Mouse (Mus musculus): ENCODE data around the gene Trpc4ap.
A peak's percentile ranks its signal among the peaks of the same experiment; 100 is the strongest.
"Not testable (repeated sequence)": the region's sequence is repeated elsewhere in the genome, so short reads cannot be mapped to it uniquely, and the experiment has no call there.

The Trpc4ap gene

GRCm38 (mm10) chr2:155691723-155692493 lies at the start of gene Trpc4ap:
Gene Trpc4ap, minus strand, starts transcription at chr2:155692384.
- DNase-seq (ENCODE audit: low spot score in 2 of 2) = peak; percentile 84 to 98

GRCm38 (mm10) chr2:155737803-155738202 lies 45.6 kb upstream of the Trpc4ap start:
- DNase-seq (ENCODE audit: low spot score in 2 of 2) = no peak

GRCm38 (mm10) chr2:155736936-155737335 lies 44.8 kb upstream of the Trpc4ap start:
- no peak for DNase-seq (ENCODE audit: low spot score in 2 of 2)

- DNase-seq (ENCODE audit: low spot score in 2 of 2) = not testable (repeated sequence)
These were observed 43.6 kb upstream of the Trpc4ap start, which contains the start of gene Gm17581 for GRCm38 (mm10) chr2:155735766-155736165. Gene Gm17581, minus strand, starts transcription at chr2:155735866.

GRCm38 (mm10) chr2:155735080-155735479 lies 42.9 kb upstream of the Trpc4ap start:
- no peak for DNase-seq (ENCODE audit: low spot score in 2 of 2)

DNA sequence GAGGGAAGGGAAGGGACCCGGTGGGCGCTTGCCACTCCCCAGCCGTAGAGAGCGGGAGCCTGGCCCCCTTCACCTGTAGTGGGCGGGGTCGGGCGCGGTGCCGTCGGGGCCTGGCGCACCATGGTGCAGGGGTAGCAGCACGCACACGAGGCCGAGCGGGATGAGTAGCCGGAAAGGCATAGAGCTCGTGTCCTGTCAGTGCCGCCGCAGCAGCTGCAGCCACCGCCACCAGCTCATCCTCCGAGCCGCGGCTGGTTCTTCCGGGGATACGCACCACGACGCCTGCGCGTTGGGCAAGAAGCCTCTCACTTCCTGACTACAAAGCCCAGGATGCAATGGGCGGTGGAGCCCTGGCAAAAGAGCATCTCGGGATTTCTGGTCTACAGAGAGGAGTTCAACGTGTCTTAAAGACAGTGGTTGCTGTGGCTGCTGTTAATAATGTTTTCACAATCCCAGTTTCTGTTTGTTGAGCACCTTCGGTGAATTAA lies 37.0 kb upstream of the Trpc4ap start, which contains the start of gene Edem2:
TSS of gene Edem2 (minus strand) at position 318 of the 488 bp plus-strand sequence.
- peak; percentile 73 to 94 for DNase-seq (ENCODE audit: low spot score in 2 of 2)

- no peak for DNase-seq (ENCODE audit: low spot score in 2 of 2)
These were observed 36.6 kb upstream of the Trpc4ap start for GRCm38 (mm10) chr2:155728742-155729141.

DNA sequence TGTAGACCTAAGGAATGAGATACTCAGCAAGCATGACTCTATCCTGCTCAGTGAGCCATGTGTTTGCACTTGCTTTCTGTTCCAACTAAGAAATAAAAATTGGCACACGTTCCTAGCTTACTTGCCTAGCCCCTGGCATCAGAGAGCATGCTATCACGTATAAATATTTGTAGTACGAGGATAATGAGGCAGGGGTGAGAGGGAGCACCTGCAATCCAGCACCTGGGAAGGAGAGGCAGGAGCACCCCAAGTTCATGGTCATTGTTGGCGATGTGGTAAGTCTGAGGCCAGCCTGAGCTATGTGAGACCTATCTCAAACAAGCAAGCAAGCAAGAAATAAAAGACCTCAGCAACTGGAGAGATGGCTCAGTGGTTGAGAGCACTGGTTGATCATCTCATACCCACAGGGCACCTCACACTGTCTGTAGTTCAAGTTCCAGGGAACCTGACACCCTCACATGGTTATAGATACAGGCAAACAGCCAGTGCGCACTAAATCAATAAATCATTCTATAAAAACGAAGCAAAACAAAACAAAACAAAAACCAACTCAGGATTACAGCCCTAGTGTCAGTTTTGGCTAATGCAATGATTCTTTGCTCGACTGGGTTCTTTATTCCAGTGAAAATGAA lies 35.7 kb upstream of the Trpc4ap start:
- no peak for DNase-seq (ENCODE audit: low spot score in 2 of 2)

DNA sequence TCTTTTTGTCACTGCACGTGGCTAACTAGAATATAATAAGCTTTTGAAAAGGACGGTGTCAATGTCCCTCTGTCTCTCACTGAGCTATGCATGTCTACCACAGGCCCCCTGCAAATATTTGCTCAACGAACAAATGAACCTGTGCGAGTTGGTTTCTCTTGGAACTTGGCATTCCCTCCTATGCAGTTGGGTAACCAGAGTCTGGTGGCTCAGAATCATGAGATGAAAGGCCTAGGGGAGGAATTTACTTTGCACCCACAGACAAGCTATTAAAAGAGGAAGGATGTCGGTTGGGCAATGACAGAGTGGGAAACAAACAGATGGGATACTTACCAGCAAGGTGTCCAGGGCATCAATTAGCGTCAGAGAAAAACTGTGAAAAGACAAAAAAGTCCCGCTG lies 34.1 kb upstream of the Trpc4ap start:
- no peak for DNase-seq (ENCODE audit: low spot score in 2 of 2)

DNA sequence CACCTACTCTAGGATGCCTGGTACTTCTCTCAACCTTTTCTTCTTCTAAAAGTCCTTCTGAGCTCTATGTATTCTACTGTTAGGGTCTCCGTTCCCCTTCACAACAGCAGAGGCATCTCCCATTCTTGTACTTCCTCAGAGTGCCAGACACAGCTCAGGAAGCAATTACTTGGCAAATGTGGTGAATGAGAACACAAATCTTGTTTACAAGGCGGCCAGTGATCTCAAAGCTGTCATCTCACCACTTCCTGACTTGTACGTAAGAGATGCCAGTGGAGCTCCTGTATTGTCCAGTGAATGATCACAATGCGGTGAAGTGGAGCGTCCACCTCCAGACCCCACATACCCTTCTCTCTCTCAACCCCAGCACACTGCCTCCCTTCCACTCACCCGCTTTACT lies 32.3 kb upstream of the Trpc4ap start:
- DNase-seq (ENCODE audit: low spot score in 2 of 2) = no peak

GRCm38 (mm10) chr2:155724036-155724435 lies 31.9 kb upstream of the Trpc4ap start:
- no peak for DNase-seq (ENCODE audit: low spot score in 2 of 2)

DNA sequence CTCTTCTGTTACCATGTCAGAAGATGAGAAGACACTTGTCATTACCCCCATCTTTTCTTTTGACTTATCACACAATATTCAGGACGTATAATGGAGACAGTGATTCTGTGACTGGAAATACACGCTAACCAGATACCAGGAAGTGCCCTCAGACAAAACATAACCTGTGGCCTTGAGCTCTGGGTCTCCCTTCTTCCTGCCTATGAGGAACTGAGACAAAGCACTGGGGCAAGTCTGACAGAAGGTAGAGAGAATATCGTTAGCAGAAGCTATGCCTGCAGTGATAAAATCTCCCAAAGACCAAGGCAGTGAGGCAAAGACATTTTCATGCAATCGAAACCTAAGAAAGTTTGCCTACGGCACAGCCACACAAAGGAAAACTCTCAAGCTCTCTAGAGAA lies 28.4 kb upstream of the Trpc4ap start:
- no peak for DNase-seq (ENCODE audit: low spot score in 2 of 2)

DNA sequence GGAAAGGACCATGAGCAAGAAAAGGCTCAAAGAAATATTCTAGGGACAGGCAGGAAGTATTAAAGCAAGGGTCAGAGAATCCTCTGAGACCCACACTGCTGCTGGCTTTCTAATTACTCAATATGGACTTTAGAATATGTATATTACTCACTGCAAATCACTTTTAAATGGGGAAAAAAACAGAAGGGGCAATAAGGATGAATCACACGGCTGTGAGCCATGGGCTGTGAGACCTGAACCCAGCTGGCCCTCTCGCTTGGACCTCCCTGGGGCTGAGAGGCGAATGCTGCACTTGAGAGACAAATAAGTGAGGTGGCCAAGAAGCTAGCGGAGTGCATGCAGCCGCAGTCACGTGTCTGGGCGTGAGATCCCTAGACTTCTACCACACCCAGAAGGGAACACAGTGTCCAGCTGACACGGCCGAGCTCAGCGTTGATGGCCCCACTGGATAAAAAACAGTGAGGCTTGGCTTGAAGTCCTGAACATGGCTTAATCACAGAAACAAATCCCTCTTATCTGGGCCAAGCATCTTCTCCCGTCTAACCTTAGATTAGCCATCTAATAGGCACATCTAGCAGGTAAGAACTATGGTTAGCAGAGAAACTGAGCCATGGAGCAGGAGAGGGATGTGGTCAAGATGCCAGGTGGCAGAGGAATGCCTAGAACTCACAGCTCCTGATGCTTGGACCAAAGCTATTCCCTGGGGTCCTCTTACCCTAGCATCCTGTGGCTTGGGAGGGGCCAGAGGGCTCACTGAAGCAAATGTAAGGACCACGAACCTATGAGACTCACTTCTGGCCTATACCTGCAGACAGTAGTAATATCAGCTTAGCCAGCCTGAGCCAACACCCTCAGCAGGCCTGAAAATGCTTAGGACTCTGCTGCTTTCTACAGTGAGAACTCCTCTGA lies 25.2 kb upstream of the Trpc4ap start:
- DNase-seq (ENCODE audit: low spot score in 2 of 2) = no peak

DNA sequence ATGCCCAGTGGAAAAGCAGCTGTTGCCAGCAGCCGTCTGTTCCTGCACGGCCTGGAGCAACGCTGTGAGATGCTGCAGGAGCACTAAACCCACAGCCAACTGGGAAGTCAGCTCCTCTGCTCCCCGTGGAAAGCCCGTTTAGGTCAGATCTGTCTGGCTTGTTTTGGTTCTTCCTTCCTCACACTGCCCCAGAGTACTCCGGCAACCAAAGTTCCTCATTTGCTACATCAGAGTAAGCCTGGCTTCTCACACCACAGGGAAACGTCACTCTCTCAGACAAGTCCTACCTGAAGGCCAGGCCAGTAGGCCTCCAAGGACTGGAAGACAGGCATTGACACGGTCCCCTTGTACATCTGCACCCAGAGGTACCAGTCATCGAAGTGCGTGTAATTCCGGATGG lies 18.4 kb upstream of the Trpc4ap start:
- DNase-seq (ENCODE audit: low spot score in 2 of 2) = no peak

- peak in 1 of 2 experiments; percentile 42 for DNase-seq (ENCODE audit: low spot score in 2 of 2)
These were observed 15.1 kb upstream of the Trpc4ap start for GRCm38 (mm10) chr2:155707251-155707650.

- no peak for DNase-seq (ENCODE audit: low spot score in 2 of 2)
These were observed 11.4 kb upstream of the Trpc4ap start for GRCm38 (mm10) chr2:155703630-155704029.

DNA sequence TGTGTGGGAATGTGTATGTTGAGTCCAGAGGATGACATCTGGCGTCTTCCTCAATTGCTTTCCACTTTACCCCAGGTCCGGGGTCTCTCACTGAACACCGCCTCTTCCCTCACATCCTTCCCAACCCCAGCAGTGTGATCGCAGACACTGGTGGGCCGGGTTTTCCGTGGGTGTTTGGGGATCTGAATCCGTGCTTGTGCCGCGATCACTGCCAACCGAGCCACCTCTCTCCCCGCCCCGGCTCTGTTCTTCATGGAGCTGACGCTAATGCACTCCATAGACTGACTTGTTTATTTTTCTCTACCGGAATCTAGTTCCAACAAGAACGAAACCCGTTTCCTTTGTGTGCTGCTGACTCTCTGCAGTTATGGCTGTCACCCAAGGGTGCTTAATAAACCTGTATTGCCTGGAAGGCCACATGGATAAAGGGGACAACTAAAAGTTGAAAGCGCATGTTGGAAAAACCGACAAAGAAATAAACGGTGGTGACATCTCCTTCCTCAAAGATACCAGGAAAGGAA lies 9.3 kb upstream of the Trpc4ap start:
- no peak for DNase-seq (ENCODE audit: low spot score in 2 of 2)

GRCm38 (mm10) chr2:155698443-155698842 lies 6.3 kb upstream of the Trpc4ap start:
- not testable (repeated sequence) for DNase-seq (ENCODE audit: low spot score in 2 of 2)

GRCm38 (mm10) chr2:155696851-155697250 lies 4.7 kb upstream of the Trpc4ap start:
- no peak for DNase-seq (ENCODE audit: low spot score in 2 of 2)

GRCm38 (mm10) chr2:155696091-155696558 lies 3.9 kb upstream of the Trpc4ap start:
- peak; percentile 32 to 81 for DNase-seq (ENCODE audit: low spot score in 2 of 2)

GRCm38 (mm10) chr2:155695316-155695715 lies 3.1 kb upstream of the Trpc4ap start:
- DNase-seq (ENCODE audit: low spot score in 2 of 2) = no peak
